Mouse (Mus musculus) C2C12 (cell line): ENCODE results near the gene Sugp1. TPM values are rescaled to one million over a fixed set of nuclear protein-coding genes. Genes with fewer than 3 reads are reported as not detected.

ENCODE experiments used
- H3K27me3 ChIP-seq: one replicate; pipeline ENCODE4 v1.6.1; 2011; ENCODE audit not compliant: control insufficient read depth, insufficient read depth, insufficient read length
- H3K36me3 ChIP-seq: one replicate; pipeline ENCODE4 v1.6.1; 2011; ENCODE audit not compliant: control insufficient read depth, insufficient read depth
- H3K4me3 ChIP-seq: one replicate; pipeline ENCODE4 v1.5.1; 2011; ENCODE audit warnings: mild to moderate bottlenecking, control low read depth; ENCODE audit not compliant: poor library complexity, insufficient read depth, severe bottlenecking
- H3K79me2 ChIP-seq: one replicate; pipeline ENCODE4 v1.6.1; 2011; ENCODE audit not compliant: control insufficient read depth, insufficient read depth
- H3K79me3 ChIP-seq: one replicate; pipeline ENCODE4 v1.6.1; 2011; ENCODE audit warnings: low read depth, control low read depth
- H3ac ChIP-seq: one replicate; pipeline ENCODE3; 2011; ENCODE audit warnings: low read depth; ENCODE audit not compliant: control insufficient read depth, insufficient read length
- CEBPB ChIP-seq: IDR thresholded peaks from one replicate; pipeline ENCODE4 v1.6.1; 2011; ENCODE audit warnings: low read depth, mild to moderate bottlenecking, control low read depth, moderate library complexity
- CTCF ChIP-seq: IDR thresholded peaks from one replicate; pipeline ENCODE4 v1.5.1; 2011; ENCODE audit not compliant: control insufficient read depth, insufficient read depth, insufficient read length
- FOSL1 ChIP-seq: IDR thresholded peaks from one replicate; pipeline ENCODE4 v1.8.0; 2011; ENCODE audit warnings: mild to moderate bottlenecking, low read length; ENCODE audit not compliant: poor library complexity, insufficient read depth, severe bottlenecking
- MAX ChIP-seq: IDR thresholded peaks from one replicate; pipeline ENCODE4 v1.6.1; 2011; ENCODE audit warnings: mild to moderate bottlenecking, control low read depth
- MYOD1 ChIP-seq: IDR thresholded peaks from one replicate; pipeline ENCODE4 v1.6.1; 2011; ENCODE audit warnings: low read depth; ENCODE audit not compliant: control insufficient read depth, insufficient read length
- MYOG ChIP-seq: IDR thresholded peaks from one replicate; pipeline ENCODE4 v1.6.1; 2011; ENCODE audit not compliant: control insufficient read depth, insufficient read length; ENCODE audit errors: extremely low read depth
- USF1 ChIP-seq: IDR thresholded peaks from one replicate; pipeline ENCODE4 v1.6.1; 2011; ENCODE audit warnings: low read depth, mild to moderate bottlenecking, control low read depth, moderate library complexity
- polyA plus RNA-seq: library from polyadenylated mRNA; unstranded; fragments of >200 nt; fragmentation: generic; extraction: Trizol; gene quantifications from one replicate; pipeline ENCODE4 v1.2.1, GENCODE M21; 2012; ENCODE audit warnings: missing spikeins

Sugp1 gene
- polyA plus RNA-seq, 1 experiment = 28.2 TPM

GRCm38 (mm10) chr8:70083285-70083684 lies 40.7 kb downstream of the Sugp1 start, which contains the start of gene Hapln4:
Gene Hapln4, plus strand, starts transcription at chr8:70083457.
- TF ChIP-seq FOSL1 (no peak), MYOD1 (no peak), USF1 (no peak), MAX (no peak), CEBPB (no peak), CTCF (no peak), MYOG (no peak)
- Histone ChIP-seq H3ac (no peak within 1 kb of the TSS), H3K4me3 (peak within 1 kb of the TSS; percentile 11), H3K36me3 (no peaks in the 10 kb centered on the region), H3K79me2 (no peaks in the 10 kb centered on the region), H3K79me3 (no peaks in the 10 kb centered on the region), H3K27me3 (peaks cover 35% of the 10 kb centered on the region)

DNA sequence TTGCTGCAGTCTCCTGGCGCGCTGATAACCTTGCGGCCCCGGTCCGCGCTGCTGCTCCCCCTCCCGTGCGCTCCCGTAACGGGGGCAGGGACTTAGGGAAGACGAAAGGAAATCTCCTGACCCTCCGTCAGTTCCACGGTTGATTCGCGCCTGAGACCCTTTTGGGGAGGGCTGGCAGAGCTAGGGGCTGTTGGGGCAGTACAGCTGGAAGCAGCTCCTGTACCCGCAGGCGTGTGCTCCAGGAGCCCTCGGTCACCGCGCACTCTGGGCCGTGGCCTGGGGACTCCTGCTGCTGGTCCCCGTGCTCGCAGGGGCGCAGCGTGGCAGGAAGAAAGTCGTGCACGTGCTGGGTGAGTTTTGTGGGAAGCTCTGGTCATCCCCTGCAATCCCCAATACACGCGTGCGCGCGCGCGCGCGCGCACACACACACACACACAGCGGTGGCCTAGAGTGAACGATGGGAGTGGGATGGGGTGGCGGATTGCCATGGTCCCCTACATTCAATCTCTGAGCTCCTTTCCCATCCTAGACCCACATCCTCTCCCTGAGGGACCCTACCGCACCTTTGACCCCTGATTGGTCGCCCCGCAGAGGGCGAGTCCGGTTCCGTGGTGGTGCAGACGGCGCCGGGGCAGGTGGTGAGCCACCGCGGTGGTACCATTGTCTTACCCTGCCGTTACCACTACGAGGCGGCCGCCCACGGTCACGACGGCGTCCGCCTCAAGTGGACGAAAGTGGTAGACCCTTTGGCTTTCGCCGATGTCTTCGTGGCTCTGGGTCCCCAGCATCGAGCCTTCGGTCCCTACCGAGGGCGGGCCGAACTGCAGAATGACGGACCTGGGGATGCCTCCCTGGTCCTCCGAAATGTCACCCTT lies 41.8 kb downstream of the Sugp1 start:
- H3ac ChIP-seq = no peak overlapping the region
- H3K79me3 ChIP-seq = no peaks in the 10 kb centered on the region
- no peaks in the 10 kb centered on the region for H3K36me3 ChIP-seq
- H3K27me3 ChIP-seq = peaks cover 46% of the 10 kb centered on the region
- H3K4me3 ChIP-seq = no peak overlapping the region
- TF ChIP-seq MYOG (no peak), FOSL1 (no peak), CTCF (no peak), MAX (no peak), MYOD1 (no peak)
- no peaks in the 10 kb centered on the region for H3K79me2 ChIP-seq

DNA sequence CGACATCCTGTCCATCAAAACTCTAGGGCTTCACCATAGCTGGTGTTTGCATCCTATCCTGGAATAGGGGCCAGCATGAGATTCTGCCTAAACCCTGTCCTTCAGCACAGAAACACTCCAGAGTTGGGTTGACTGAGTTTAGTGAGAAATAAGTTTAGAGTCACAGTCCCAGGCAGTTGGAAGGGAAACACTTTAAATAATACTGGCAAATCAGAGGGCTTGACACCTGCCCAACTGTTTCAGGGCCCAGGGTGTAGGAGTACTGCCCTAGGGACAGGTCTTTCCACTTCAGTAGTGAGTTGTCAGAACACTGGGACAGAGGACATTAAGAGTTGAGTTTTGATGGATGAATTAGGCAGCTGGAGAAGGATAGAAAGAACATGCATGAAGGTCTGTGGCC lies 43.5 kb downstream of the Sugp1 start:
- no peaks in the 10 kb centered on the region for H3K79me2 ChIP-seq
- H3K36me3 ChIP-seq = no peaks in the 10 kb centered on the region
- TF ChIP-seq MAX = no peak
- no peak for TF ChIP-seq CTCF
- no peak for TF ChIP-seq MYOG
- TF ChIP-seq CEBPB = no peak
- no peak for TF ChIP-seq MYOD1
- no peak for TF ChIP-seq USF1
- no peak for TF ChIP-seq FOSL1
- H3K27me3 ChIP-seq = peaks cover 59% of the 10 kb centered on the region
- no peak overlapping the region for H3K4me3 ChIP-seq
- H3K79me3 ChIP-seq = no peaks in the 10 kb centered on the region
- no peak overlapping the region for H3ac ChIP-seq

DNA sequence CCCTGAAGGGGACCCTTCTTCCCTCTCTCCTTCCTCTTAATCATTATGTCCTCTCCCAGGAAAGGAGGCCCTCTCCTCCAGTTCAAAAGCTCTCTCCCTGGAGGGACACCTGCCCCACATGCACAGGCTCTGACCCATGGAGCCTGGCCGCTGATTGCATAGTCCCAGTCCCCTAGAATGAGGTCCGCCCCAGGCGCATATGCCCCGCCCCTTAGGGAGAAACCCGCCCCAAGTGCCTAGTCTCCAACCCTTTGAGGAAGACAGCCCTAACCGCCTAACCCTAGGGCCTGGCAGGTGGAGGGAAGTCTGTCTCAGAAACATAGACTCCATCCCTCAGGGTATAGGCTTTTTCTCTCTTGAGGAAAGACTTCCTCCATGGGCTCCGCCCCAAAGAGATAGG lies 44.6 kb downstream of the Sugp1 start:
- Histone ChIP-seq H3K27me3 (peaks cover 59% of the 10 kb centered on the region), H3ac (no peak overlapping the region), H3K79me3 (no peaks in the 10 kb centered on the region), H3K36me3 (no peaks in the 10 kb centered on the region), H3K79me2 (no peaks in the 10 kb centered on the region), H3K4me3 (no peak overlapping the region)
- TF ChIP-seq CEBPB (no peak), MAX (no peak), USF1 (no peak), FOSL1 (no peak), CTCF (no peak)

DNA sequence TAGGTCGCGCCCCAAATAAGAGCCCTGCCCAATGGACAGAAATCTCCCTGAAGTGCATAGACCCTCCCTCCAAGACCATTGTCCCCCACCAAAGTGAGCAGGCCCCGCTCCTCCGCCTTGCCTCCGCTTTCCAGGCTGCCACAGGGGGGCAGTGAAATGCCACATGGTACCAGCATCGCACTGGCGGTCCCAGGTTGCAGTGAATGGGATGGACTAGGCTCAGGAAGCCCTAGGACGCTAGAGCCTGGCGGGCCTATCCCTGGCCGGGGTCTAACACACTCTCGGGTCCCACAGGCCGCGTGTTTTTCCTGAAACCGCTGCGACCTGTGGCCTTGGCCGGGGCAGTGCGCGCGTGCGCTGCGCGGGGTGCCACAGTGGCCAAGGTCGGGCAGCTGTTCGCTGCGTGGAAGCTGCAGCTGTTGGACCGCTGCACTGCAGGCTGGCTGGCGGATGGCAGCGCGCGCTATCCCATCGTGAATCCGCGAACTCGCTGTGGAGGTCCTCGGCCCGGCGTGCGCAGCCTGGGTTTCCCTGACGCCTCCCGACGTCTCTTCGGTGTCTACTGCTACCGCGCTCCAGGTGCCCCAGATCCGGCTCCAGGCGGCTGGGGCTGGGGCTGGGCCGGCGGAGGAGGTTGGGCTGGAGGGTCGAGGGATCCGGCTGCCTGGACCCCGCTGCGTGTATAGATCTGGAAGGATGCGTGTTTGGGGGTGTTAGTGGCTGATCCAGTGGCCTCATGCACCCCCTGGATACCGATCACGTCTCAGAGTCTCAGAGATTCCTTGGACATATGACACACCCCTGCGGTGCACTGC lies 45.4 kb downstream of the Sugp1 start:
- Histone ChIP-seq H3K36me3 (no peaks in the 10 kb centered on the region), H3ac (no peak overlapping the region), H3K79me2 (no peaks in the 10 kb centered on the region), H3K79me3 (no peaks in the 10 kb centered on the region), H3K4me3 (no peak overlapping the region), H3K27me3 (peaks cover 59% of the 10 kb centered on the region)
- TF ChIP-seq USF1 (no peak), CTCF (peak; percentile 39)
